Mouse (Mus musculus) induced T-regulatory cell, adult 2 months (primary cell): ENCODE results near the gene Folr2.
A peak's percentile ranks its signal among the peaks of the same experiment; 100 is the strongest.

Source experiments
- DNase-seq: peaks from one replicate; pipeline ENCODE4 v3.0.0-alpha.2; 2012; ENCODE audit warnings: low read depth

The Folr2 gene

GRCm38 (mm10) chr7:101866491-101867265 lies 9.7 kb upstream of the Folr2 start:
- no peak for DNase-seq

GRCm38 (mm10) chr7:101863415-101863814 lies 6.4 kb upstream of the Folr2 start, which contains the start of gene Anapc15:
Anapc15 (plus strand) TSS chr7:101863715.
- no peak for DNase-seq

GRCm38 (mm10) chr7:101862291-101862690 lies 5.3 kb upstream of the Folr2 start:
- peak; percentile 12 for DNase-seq

GRCm38 (mm10) chr7:101860978-101861377 lies 4.0 kb upstream of the Folr2 start:
- no peak for DNase-seq

GRCm38 (mm10) chr7:101858362-101858761 lies 1.4 kb upstream of the Folr2 start:
- DNase-seq, result no peak

- DNase-seq, result no peak
Observed at GRCm38 (mm10) chr7:101853816-101854215, 3.2 kb downstream of the Folr2 start.

- DNase-seq, result no peak
Observed at GRCm38 (mm10) chr7:101852846-101853245, 4.1 kb downstream of the Folr2 start.

- no peak for DNase-seq
Observed at GRCm38 (mm10) chr7:101851689-101852088, 5.3 kb downstream of the Folr2 start.

GRCm38 (mm10) chr7:101847934-101848333 lies 9.1 kb downstream of the Folr2 start:
- no peak for DNase-seq

- DNase-seq, result no peak
Observed at GRCm38 (mm10) chr7:101844186-101844585, 12.8 kb downstream of the Folr2 start.

GRCm38 (mm10) chr7:101837606-101838471 lies 19.2 kb downstream of the Folr2 start, which contains the start of gene Inppl1:
Inppl1 (minus strand) TSS chr7:101838229.
- DNase-seq, result peak; percentile 57

- no peak for DNase-seq
Observed at GRCm38 (mm10) chr7:101837154-101837605, 19.8 kb downstream of the Folr2 start.

GRCm38 (mm10) chr7:101836271-101837153 lies 20.5 kb downstream of the Folr2 start:
- peak; percentile 74 for DNase-seq

- peak; percentile 33 for DNase-seq
Observed at GRCm38 (mm10) chr7:101835457-101836109, 21.4 kb downstream of the Folr2 start.

- DNase-seq, result no peak
Observed at GRCm38 (mm10) chr7:101834903-101835302, 22.1 kb downstream of the Folr2 start.

- no peak for DNase-seq
Observed at GRCm38 (mm10) chr7:101833916-101834584, 22.9 kb downstream of the Folr2 start.

- DNase-seq, result no peak
Observed at GRCm38 (mm10) chr7:101833352-101833751, 23.6 kb downstream of the Folr2 start.

- no peak for DNase-seq
Observed at GRCm38 (mm10) chr7:101832372-101832771, 24.6 kb downstream of the Folr2 start.

GRCm38 (mm10) chr7:101831437-101831836 lies 25.6 kb downstream of the Folr2 start:
- DNase-seq, result no peak

- DNase-seq, result no peak
Observed at GRCm38 (mm10) chr7:101830373-101830772, 26.6 kb downstream of the Folr2 start.
